Mouse (Mus musculus): ENCODE measurements at regions not wholly inside any gene's neighbourhood (a gene's known extent, or its start where the extent isn't known, plus 50 kb on each side); places are given as distances from the start of the nearest gene placed in this dataset.

GRCm38 (mm10) chr13:84058251-84058650 lies 163.8 kb upstream of the Tmem161b start:
- no peak for TF ChIP-seq POLR2A (IDR thresholded peaks at IDR 0.05; ENCODE audit: control insufficient read depth, extremely low read depth, insufficient read depth, low read length, poor library complexity)
- no peak for TF ChIP-seq CTCF (IDR thresholded peaks at IDR 0.05; ENCODE audit: borderline replicate concordance, control insufficient read depth, extremely low read depth, insufficient read depth, low read length, poor library complexity)
